Mouse (Mus musculus) lung, adult 2 months (tissue): ENCODE results near the gene Naglu. TPM values are rescaled to one million over a fixed set of nuclear protein-coding genes. Genes with fewer than 3 reads are reported as not detected.

Source experiments
- DNase-seq: peaks from one replicate; pipeline ENCODE4 v3.0.0; 2022
- H3K4me1 ChIP-seq: fragments of 200-500 bp; 2 replicates; pipeline ENCODE4 v1.6.1; 2011; ENCODE audit warnings: low read length; ENCODE audit not compliant: control insufficient read depth, insufficient read depth
- H3K4me3 ChIP-seq: fragments of 200-500 bp; replicated peaks from 2 replicates; pipeline ENCODE3; 2011; ENCODE audit warnings: low read depth, mild to moderate bottlenecking, control low read depth, low read length; ENCODE audit errors: extremely low read depth
- CTCF ChIP-seq: fragments of 200-500 bp; IDR thresholded peaks from 2 replicates; pipeline ENCODE4 v1.5.1; 2011; ENCODE audit warnings: mild to moderate bottlenecking, low read length, control low read depth; ENCODE audit not compliant: insufficient read depth
- POLR2A ChIP-seq: fragments of 200-500 bp; IDR thresholded peaks from 2 replicates; pipeline ENCODE4 v1.6.1; 2011; ENCODE audit warnings: low read depth, mild to moderate bottlenecking, control low read depth, low read length, borderline replicate concordance; ENCODE audit errors: extremely low read depth
- WGBS: fragments of 180-500 bp; shearing (Covaris S2); methylation state at CpG from one replicate; pipeline ENCODE4 v1.1.7; 2018; 5-methylcytosine and 5-hydroxymethylcytosine counted together
- polyA plus RNA-seq: library from polyadenylated mRNA; depleted of rRNA; stranded (reverse); fragments of >200 nt; gene quantifications from 2 replicates; pipeline ENCODE4 v1.2.3, GENCODE M21; 2012

Naglu gene
- polyA plus RNA-seq, 1 experiment, result 32.2 TPM

DNA sequence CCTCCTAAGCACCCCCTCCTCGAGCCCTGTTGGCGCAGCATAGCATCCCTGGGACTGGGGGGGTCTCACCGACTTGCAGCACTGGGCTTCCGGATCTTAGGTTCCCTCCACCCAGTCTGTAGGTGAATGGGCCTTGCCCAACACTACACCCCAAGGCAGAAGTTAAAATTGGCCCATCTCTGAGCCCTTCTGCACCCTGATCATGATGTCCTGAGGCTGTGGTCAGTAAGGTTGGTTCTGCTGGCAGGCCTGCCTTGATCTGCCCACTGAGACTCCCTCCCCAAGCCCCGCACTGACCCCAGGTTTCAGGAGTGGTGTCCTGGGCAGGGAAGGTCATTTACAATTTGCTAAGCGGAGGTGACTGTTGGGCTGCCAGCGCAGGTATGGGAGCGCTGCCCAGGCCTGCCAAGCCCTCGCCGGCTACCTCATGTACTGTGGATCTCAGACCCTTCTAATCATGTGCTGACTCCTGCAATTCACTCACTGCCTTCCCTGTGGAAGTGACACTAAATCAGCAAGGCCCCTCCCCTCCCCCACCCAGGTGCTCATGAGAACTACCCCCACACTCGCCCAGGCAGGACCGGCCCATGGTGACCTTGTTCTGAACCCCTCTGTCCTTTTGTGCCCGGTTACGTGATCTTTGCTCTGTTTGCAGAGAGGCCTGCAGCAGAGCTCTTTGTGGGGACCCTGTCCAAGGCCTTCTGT is 6.7 kb upstream of the Naglu start:
- peak; percentile 50 for DNase-seq
- 47% methylated on average over 14 of the region's 14 CpGs for WGBS
- TF ChIP-seq CTCF (no peak), POLR2A (no peak)

DNA sequence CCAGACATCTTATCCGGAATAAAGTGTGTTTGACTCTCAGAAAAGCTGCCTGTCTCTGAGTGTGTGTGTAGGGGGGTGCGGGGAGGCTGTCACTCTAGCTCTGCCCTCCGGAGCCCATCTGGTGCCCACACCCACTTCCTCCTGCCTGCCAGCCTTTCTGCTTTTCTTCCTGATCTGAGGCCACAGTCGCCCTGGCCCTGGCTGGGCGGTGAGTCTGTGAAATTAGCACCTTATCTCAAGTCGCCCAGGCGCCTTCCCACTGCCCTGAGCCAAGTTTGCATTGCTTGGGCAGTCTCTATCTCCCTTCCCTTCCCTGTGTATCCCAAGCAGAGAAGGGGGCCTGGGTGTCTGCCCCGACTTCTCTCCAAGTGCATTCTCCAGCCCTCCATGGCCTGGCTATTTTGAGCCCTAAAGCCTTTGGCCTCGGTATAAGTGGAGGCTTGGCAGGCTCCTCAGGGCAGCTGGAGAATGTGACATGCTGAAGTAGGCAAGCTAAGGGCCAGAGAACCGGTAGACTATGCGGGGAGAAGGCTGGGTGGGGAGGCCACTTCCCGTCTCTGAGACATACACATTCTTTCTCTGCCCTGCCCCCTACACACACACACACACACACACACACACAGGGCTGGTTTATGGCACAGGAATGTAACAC is 6.0 kb upstream of the Naglu start:
- peak; percentile 80 for DNase-seq
- no peak overlapping the region for H3K4me3 ChIP-seq
- peaks cover 49% of the 10 kb centered on the region for H3K4me1 ChIP-seq
- TF ChIP-seq POLR2A (peak; percentile 75; the same call in 1 of the 2 replicates), CTCF (no peak)
- WGBS, result 3% methylated on average over 12 of the region's 12 CpGs

More for the DNA sequence above, 6.7 kb upstream of the Naglu start:
- no peak overlapping the region for H3K4me3 ChIP-seq
- H3K4me1 ChIP-seq, result peaks cover 54% of the 10 kb centered on the region

DNA sequence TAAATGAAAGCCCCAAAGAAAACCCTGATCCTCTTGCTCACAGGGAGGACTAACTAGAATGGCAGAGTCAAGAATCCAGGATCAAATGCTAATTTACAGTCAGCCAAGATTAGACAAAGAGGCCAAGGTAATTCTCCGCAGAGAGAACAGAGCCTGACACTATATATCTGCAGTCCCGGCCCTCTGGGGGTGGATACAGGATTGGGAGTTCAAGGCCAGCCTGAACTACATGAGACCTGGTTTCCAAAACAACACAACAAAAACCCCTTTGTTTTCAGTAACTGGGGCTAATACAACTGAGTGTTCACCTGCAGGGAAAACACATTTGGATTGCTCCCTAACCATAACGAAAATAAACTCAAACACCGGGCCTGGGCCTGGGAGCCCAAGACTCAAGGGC is 5.3 kb upstream of the Naglu start:
- WGBS, result 63% methylated on average over 4 of the region's 4 CpGs
- peaks cover 49% of the 10 kb centered on the region for H3K4me1 ChIP-seq
- no peak overlapping the region for H3K4me3 ChIP-seq
- no peak for DNase-seq
- TF ChIP-seq CTCF (no peak), POLR2A (no peak)

DNA sequence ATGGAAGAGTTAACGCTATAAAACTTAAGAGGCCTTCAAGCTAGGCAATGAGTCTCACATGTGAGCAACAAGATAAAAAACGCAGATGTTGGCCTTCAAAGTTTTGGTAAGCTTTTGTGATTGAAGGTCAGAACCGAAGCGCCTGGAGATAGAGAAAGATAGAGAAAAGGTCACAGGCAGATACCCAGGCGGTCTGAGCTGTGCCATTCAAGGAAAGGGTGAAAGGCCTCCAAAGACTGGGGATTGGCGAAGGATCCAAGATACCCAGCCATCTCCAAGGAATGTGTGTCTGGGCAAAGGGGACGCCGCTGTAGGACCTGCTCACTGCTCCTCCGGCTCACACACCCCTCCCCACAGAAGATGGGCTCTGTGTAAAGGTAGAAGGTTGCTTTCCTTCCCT is 4.8 kb upstream of the Naglu start:
- H3K4me1 ChIP-seq, result peaks cover 46% of the 10 kb centered on the region
- TF ChIP-seq CTCF (no peak), POLR2A (no peak)
- WGBS, result 83% methylated on average over 9 of the region's 9 CpGs
- no peak overlapping the region for H3K4me3 ChIP-seq
- no peak for DNase-seq

DNA sequence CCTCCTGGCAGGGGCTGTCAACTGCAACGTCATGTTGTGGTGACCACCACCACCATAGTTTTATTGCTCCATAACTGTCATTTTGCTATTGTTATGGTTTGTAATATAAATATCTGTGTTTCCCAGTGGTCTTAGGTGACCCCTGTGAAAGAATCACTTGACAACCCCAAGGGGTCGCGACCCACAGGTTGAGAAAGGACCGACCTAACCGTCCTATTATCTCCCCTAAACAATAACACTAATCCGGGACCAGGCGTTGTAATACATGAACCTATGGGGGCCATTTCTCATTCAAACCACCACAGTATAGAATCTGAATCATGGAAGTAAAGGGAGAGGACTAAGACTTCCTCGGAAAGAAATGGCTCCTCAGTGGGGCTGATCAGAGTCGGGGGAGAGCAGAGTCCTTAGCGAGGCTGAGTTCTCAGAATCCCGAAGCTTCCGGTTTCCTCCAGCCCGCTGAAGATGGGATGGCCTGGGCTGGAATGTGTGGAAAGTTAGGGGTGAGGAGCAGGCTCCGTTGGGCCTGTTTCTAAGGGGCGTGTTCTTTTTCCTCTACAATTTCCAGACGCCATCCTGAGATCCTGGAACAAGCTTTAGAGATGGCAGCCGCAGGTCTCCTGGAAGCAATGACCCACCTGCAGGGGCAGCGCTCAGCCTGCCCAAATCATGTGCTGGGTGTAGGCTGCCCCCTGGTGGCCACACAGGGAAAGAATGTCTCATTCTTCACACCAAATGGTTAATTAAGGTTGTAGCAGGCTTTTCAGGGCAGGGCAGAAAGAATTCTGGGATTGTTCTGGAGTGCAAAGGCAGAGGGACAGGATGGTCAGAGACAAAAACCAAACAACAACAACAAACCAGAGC is 3.0 kb upstream of the Naglu start:
- DNase-seq, result peak; percentile 83
- peak; percentile 82 for TF ChIP-seq CTCF
- TF ChIP-seq POLR2A, result no peak
- peak overlapping the region; percentile 35 for H3K4me3 ChIP-seq
- peaks cover 37% of the 10 kb centered on the region for H3K4me1 ChIP-seq
- 18% methylated on average over 18 of the region's 18 CpGs for WGBS

DNA sequence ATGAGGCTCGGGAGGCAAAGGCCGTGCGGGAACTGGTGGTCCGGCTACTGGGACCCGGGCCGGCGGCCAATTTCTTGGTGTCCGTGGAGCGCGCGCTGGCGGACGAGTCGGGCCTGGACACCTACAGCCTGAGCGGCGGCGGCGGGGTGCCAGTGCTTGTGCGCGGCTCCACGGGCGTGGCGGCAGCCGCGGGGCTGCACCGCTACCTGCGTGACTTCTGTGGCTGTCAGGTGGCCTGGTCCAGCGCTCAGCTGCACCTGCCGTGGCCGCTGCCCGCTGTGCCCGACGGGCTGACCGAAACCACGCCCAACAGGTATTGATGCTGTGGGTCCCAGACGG is 346 bp downstream of the Naglu start:
- Histone ChIP-seq H3K4me3 (peak overlapping the region; percentile 75), H3K4me1 (peaks cover 10% of the 10 kb centered on the region)
- DNase-seq, result no peak
- WGBS, result under 1% methylated on average over 27 of the region's 36 CpGs
- TF ChIP-seq CTCF (no peak), POLR2A (no peak)

DNA sequence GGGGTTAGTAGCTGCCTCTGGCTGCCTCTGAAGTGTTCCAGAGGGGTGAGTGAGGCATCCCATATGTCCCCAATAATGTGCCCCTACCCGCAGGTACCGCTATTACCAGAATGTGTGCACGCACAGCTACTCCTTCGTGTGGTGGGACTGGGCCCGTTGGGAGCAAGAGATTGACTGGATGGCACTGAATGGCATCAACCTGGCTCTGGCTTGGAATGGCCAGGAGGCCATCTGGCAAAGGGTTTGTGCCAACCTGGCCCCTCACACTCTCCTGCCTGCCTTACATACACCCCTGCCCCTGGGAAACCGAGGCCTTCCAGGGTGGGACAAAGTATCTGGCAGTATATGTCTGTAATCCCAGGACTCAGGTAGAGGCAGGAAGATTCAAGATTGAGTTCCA is 1.2 kb downstream of the Naglu start:
- DNase-seq, result no peak
- Histone ChIP-seq H3K4me3 (no peak overlapping the region), H3K4me1 (peaks cover 10% of the 10 kb centered on the region)
- TF ChIP-seq POLR2A, result no peak
- no peak for TF ChIP-seq CTCF
- WGBS, result 77% methylated on average over 6 of the region's 6 CpGs

DNA sequence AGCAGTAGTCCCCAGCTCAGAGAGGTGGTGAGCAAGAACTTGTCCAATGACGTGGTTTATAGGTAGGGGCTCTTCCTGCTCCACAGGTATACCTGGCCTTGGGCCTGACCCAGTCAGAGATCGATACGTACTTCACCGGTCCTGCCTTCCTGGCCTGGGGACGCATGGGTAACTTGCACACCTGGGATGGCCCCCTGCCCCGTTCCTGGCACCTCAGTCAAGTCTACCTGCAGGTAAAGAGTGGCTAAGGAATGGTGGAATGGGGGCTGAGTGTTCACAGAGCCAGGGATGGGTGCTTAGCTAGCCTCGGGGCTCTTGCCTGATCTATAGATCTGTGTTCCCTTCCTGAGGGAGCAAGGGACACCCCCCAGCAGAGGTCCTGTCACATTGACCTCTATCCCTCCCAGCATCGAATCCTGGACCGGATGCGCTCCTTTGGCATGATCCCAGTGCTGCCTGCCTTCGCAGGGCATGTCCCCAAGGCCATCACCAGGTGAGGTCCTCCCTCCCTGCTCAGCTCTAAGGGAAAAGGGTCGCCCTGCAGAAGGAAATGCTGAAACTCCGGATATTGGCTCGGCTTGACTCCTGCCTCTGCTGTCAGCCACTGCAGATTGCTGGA is 2.1 kb downstream of the Naglu start:
- peaks cover 8% of the 10 kb centered on the region for H3K4me1 ChIP-seq
- no peak for TF ChIP-seq POLR2A
- no peak for TF ChIP-seq CTCF
- no peak for DNase-seq
- whole genome bisulfite sequencing, result 80% methylated on average over 14 of the region's 14 CpGs
- no peak overlapping the region for H3K4me3 ChIP-seq

DNA sequence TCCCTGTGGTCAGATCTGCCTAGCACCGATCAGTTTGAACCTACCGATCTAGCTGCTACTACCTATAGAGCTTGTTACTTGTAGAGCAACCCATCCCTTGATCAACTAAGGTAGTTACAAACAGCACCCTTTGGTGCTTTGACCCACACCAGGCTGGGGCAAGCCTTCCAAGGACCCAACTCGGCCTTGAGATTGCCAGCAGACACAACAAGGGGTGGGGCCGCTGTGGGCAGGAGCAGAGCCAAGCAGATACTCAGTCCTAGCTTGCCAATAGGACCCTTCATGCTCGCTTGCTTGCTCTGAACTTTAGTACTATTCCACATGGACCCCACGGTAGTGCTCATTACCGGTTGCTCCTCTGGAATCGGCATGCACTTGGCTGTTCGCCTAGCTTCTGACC is 8.3 kb downstream of the Naglu start, which contains the start of gene Hsd17b1:
Gene Hsd17b1 (plus strand): TSS at position 291 of the 400 bp plus-strand sequence.
- Histone ChIP-seq H3K4me3 (no peak within 1 kb of the TSS), H3K4me1 (peaks cover 2% of the 10 kb centered on the region)
- TF ChIP-seq CTCF (no peak), POLR2A (no peak)
- DNase-seq, result no peak
- 74% methylated on average over 9 of the region's 9 CpGs for WGBS
